Mouse (Mus musculus): ENCODE data around the gene Ost4. TPM values are rescaled to one million over a fixed set of nuclear protein-coding genes. Genes with fewer than 3 reads are reported as not detected.

Ost4 gene
- 317 and 323 TPM in 2 replicates for polyA plus RNA-seq (2012; rRNA removed)

- DNase-seq (ENCODE audit: low read depth, low spot score), result peak; percentile 78
- under 1% methylated on average over 58 of the region's 58 CpGs for WGBS
Measured at GRCm38 (mm10) chr5:30907413-30908059, at the start of gene Ost4. Gene Ost4 (minus strand): TSS chr5:30907788.

- no peak for DNase-seq (ENCODE audit: low read depth, low spot score)
- WGBS, result 77% methylated on average over 6 of the region's 6 CpGs
Measured at GRCm38 (mm10) chr5:30955751-30956150, 48.2 kb upstream of the Ost4 start.

GRCm38 (mm10) chr5:30954556-30954955 lies 47.0 kb upstream of the Ost4 start:
- no peak for DNase-seq (ENCODE audit: low read depth, low spot score)
- 95% methylated on average over 9 of the region's 9 CpGs for WGBS

GRCm38 (mm10) chr5:30954065-30954464 lies 46.5 kb upstream of the Ost4 start:
- WGBS, result 94% methylated on average over 6 of the region's 6 CpGs

GRCm38 (mm10) chr5:30952551-30952950 lies 45.0 kb upstream of the Ost4 start:
- no peak for DNase-seq (ENCODE audit: low read depth, low spot score)
- 78% methylated on average over 5 of the region's 5 CpGs for WGBS

More at GRCm38 (mm10) chr5:30954065-30954464, 46.5 kb upstream of the Ost4 start:
- DNase-seq (ENCODE audit: low read depth, low spot score), result no peak

GRCm38 (mm10) chr5:30951706-30952105 lies 44.1 kb upstream of the Ost4 start:
- no peak for DNase-seq (ENCODE audit: low read depth, low spot score)
- 45% methylated on average over 6 of the region's 6 CpGs for WGBS

- 66% methylated on average over 2 of the region's 2 CpGs for WGBS
- DNase-seq (ENCODE audit: low read depth, low spot score), result no peak
Measured at GRCm38 (mm10) chr5:30950922-30951321, 43.3 kb upstream of the Ost4 start.

- 60% methylated on average over 4 of the region's 4 CpGs for WGBS
- DNase-seq (ENCODE audit: low read depth, low spot score), result no peak
Measured at GRCm38 (mm10) chr5:30950451-30950850, 42.9 kb upstream of the Ost4 start.

GRCm38 (mm10) chr5:30949654-30950326 lies 42.2 kb upstream of the Ost4 start:
- no peak for DNase-seq (ENCODE audit: low read depth, low spot score)
- WGBS, result under 1% methylated on average over 31 of the region's 31 CpGs

- 45% methylated on average over 5 of the region's 5 CpGs for WGBS
- no peak for DNase-seq (ENCODE audit: low read depth, low spot score)
Measured at GRCm38 (mm10) chr5:30948620-30949019, 41.0 kb upstream of the Ost4 start.

GRCm38 (mm10) chr5:30944956-30945781 lies 37.6 kb upstream of the Ost4 start, which contains the start of gene Cgref1:
Gene Cgref1 (minus strand): TSS chr5:30945591.
- WGBS, result 5% methylated on average over 44 of the region's 44 CpGs
- DNase-seq (ENCODE audit: low read depth, low spot score), result no peak

GRCm38 (mm10) chr5:30944344-30944743 lies 36.8 kb upstream of the Ost4 start:
- DNase-seq (ENCODE audit: low read depth, low spot score), result no peak
- WGBS, result 79% methylated on average over 6 of the region's 6 CpGs

GRCm38 (mm10) chr5:30943004-30943403 lies 35.4 kb upstream of the Ost4 start:
- no peak for DNase-seq (ENCODE audit: low read depth, low spot score)
- 72% methylated on average over 2 of the region's 2 CpGs for WGBS

GRCm38 (mm10) chr5:30934725-30935461 lies 27.3 kb upstream of the Ost4 start:
- DNase-seq (ENCODE audit: low read depth, low spot score), result no peak
- 96% methylated on average over 5 of the region's 5 CpGs for WGBS

GRCm38 (mm10) chr5:30933705-30934104 lies 26.1 kb upstream of the Ost4 start:
- DNase-seq (ENCODE audit: low read depth, low spot score), result no peak

GRCm38 (mm10) chr5:30931378-30931777 lies 23.8 kb upstream of the Ost4 start:
- 76% methylated on average over 4 of the region's 4 CpGs for WGBS
- DNase-seq (ENCODE audit: low read depth, low spot score), result no peak

More at GRCm38 (mm10) chr5:30933705-30934104, 26.1 kb upstream of the Ost4 start:
- 81% methylated on average over 5 of the region's 5 CpGs for WGBS

GRCm38 (mm10) chr5:30930846-30931245 lies 23.3 kb upstream of the Ost4 start:
- 35% methylated on average over 6 of the region's 6 CpGs for WGBS
- no peak for DNase-seq (ENCODE audit: low read depth, low spot score)

- DNase-seq (ENCODE audit: low read depth, low spot score), result no peak
- 15% methylated on average over 4 of the region's 4 CpGs for WGBS
Measured at GRCm38 (mm10) chr5:30930121-30930520, 22.5 kb upstream of the Ost4 start.

- 45% methylated on average over 7 of the region's 7 CpGs for WGBS
- no peak for DNase-seq (ENCODE audit: low read depth, low spot score)
Measured at GRCm38 (mm10) chr5:30927945-30928529, 20.4 kb upstream of the Ost4 start.
